Mouse (Mus musculus): ENCODE data around the gene Exosc1.

Exosc1 gene

GRCm38 (mm10) chr19:41913774-41914591 is 19.2 kb downstream of the Exosc1 start:
- peak; percentile 31 for DNase-seq (ENCODE audit: low read depth, low spot score)

- peak; percentile 47 for DNase-seq (ENCODE audit: low read depth, low spot score)
Observed at GRCm38 (mm10) chr19:41912121-41913080, 20.8 kb downstream of the Exosc1 start.

- DNase-seq (ENCODE audit: low read depth, low spot score) = peak; percentile 98
Observed at GRCm38 (mm10) chr19:41911178-41912073, 21.8 kb downstream of the Exosc1 start, which contains the start of gene Pgam1. TSS of gene Pgam1 (plus strand) at chr19:41911923.

GRCm38 (mm10) chr19:41910396-41910795 is 22.8 kb downstream of the Exosc1 start:
- DNase-seq (ENCODE audit: low read depth, low spot score) = no peak

- DNase-seq (ENCODE audit: low read depth, low spot score) = no peak
Observed at GRCm38 (mm10) chr19:41908736-41909135, 24.5 kb downstream of the Exosc1 start.

GRCm38 (mm10) chr19:41907079-41907760 is 26.0 kb downstream of the Exosc1 start:
- no peak for DNase-seq (ENCODE audit: low read depth, low spot score)

GRCm38 (mm10) chr19:41906311-41907078 is 26.7 kb downstream of the Exosc1 start:
- DNase-seq (ENCODE audit: low read depth, low spot score) = no peak

GRCm38 (mm10) chr19:41905246-41905645 is 28.0 kb downstream of the Exosc1 start:
- DNase-seq (ENCODE audit: low read depth, low spot score) = no peak

- no peak for DNase-seq (ENCODE audit: low read depth, low spot score)
Observed at GRCm38 (mm10) chr19:41902848-41903593, 30.2 kb downstream of the Exosc1 start.

- no peak for DNase-seq (ENCODE audit: low read depth, low spot score)
Observed at GRCm38 (mm10) chr19:41901696-41902095, 31.5 kb downstream of the Exosc1 start.

- no peak for DNase-seq (ENCODE audit: low read depth, low spot score)
Observed at GRCm38 (mm10) chr19:41900495-41901090, 32.6 kb downstream of the Exosc1 start.

- peak; percentile 68 for DNase-seq (ENCODE audit: low read depth, low spot score)
Observed at GRCm38 (mm10) chr19:41898860-41899259, 34.4 kb downstream of the Exosc1 start.

GRCm38 (mm10) chr19:41896319-41896711 is 36.9 kb downstream of the Exosc1 start:
- no peak for DNase-seq (ENCODE audit: low read depth, low spot score)

- peak; percentile 96 for DNase-seq (ENCODE audit: low read depth, low spot score)
Observed at GRCm38 (mm10) chr19:41895460-41896318, 37.5 kb downstream of the Exosc1 start, which contains the start of gene Rrp12. TSS of gene Rrp12 (minus strand) at chr19:41896173.

- DNase-seq (ENCODE audit: low read depth, low spot score) = no peak
Observed at GRCm38 (mm10) chr19:41894959-41895358, 38.3 kb downstream of the Exosc1 start.

GRCm38 (mm10) chr19:41888191-41888590 is 45.0 kb downstream of the Exosc1 start:
- no peak for DNase-seq (ENCODE audit: low read depth, low spot score)

GRCm38 (mm10) chr19:41883882-41884281 is 49.3 kb downstream of the Exosc1 start:
- no peak for DNase-seq (ENCODE audit: low read depth, low spot score)

- DNase-seq (ENCODE audit: low read depth, low spot score) = no peak
Observed at GRCm38 (mm10) chr19:41881842-41882241, 51.4 kb downstream of the Exosc1 start.

Data from R1 (cell line).